Comparison of ENCODE assay signal across 8 mouse cellular contexts in the genomic region with DNA sequence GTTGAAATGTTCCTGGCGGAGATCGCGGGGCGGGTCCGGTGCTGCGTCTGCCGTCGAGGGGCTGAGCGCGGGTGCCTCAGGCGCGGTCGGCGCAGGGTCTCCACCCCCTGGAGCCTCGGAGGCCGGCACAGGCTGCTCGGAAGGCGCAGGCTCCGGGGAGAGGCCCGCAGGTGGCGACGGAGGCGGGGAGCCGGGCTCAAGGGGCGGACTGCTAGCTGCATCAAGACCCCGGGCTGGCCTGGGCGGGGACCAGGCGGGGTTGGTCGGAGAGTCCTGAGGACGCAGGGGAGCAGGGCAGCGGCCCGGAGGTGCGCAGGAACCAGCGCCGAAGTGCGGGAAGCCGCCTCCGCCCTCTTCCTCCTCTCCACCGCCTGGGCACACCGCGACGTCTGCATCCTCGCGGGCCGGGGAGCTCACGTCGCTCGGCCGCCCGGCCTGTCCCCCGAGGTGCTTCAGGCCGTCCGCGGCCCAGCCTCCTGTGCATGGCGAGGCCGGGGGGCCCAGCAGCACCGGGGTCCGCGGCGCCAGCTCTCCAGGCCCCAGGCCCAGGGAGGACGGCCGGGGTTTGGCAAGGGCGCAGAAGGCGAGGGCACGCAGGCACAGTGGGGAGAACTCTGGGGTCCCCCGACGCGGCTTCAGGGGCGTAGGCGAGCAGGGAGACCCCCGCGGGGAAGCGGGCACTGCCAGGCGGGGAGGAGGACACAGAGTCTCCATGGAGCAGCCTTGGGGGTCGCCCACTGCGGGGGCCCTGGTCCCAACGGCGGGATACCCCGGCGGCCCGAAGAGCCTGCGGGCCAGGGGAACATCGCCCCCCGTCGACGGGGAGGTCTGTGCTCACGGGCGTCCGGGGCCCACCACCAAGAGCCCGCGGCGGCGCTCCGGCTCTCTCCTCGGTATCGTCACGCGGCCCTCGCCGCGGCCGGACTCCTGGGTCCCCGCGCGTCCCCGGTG. TPM values are rescaled to one million over a fixed set of nuclear protein-coding genes. Genes with fewer than 3 reads are reported as not detected.
A peak's percentile ranks its signal among the peaks of the same experiment; 100 is the strongest.
DNase-seq lines count a peak whose midpoint lies in the region; ATAC-seq and TF ChIP-seq lines count a peak whose summit lies in the region.
"Had no signal": no experiment of that assay in that cellular context is flagged by ENCODE, and none has a peak within 500 bp of the region (broad histone marks: within the 10 kb centered on the region; RNA-seq: fewer than 3 reads in every experiment).

No protein-coding gene starts in this region.

- peak overlapping the region; percentile 75 for H3K4me2 ChIP-seq in neural tube, embryonic 14.5 days (ENCODE audit: low read depth, low read length)

- TF ChIP-seq CTCF in liver, adult 2 months (IDR thresholded peaks at IDR 0.05; ENCODE audit: low read depth, low read length) = no peak

- H3K27me3 ChIP-seq in liver, adult 2 months (ENCODE audit: control insufficient read depth, insufficient read depth, low read length) = peaks cover 21% of the 10 kb centered on the region
- peaks cover 51% of the 10 kb centered on the region for H3K27me3 ChIP-seq in neural tube, embryonic 14.5 days (ENCODE audit: control insufficient read depth, insufficient read depth, low read length)

- H3K79me2 ChIP-seq in liver, adult 2 months (ENCODE audit: control insufficient read depth, insufficient read depth, low read length) = no peaks in the 10 kb centered on the region

- H3K36me3 ChIP-seq in liver, adult 2 months (ENCODE audit: control insufficient read depth, insufficient read depth, low read length) = no peaks in the 10 kb centered on the region
- H3K36me3 ChIP-seq in neural tube, embryonic 14.5 days (ENCODE audit: control insufficient read depth, insufficient read depth, low read length) = no peaks in the 10 kb centered on the region

- 2% methylated on average over 97 of the region's 106 CpGs for WGBS in liver, adult 2 months
- WGBS in neural tube, embryonic 14.5 days = under 1% methylated on average over 62 of the region's 106 CpGs

- intact Hi-C loops in heart, postnatal 14 days (cut with DNase I) = no loop called here

- peak overlapping the region; percentile 83 for H3K9ac ChIP-seq in liver, adult 2 months (ENCODE audit: low read depth, low read length)
- H3K9ac ChIP-seq in neural tube, embryonic 14.5 days (replicated peaks; ENCODE audit: low read depth, low read length) = peak overlapping the region; percentile 74

- no peak for TF ChIP-seq POLR2A in liver, adult 2 months (IDR thresholded peaks at IDR 0.05; ENCODE audit: extremely low read depth, insufficient read depth, low read length)

- no peak overlapping the region for H3K27ac ChIP-seq in liver, adult 2 months (replicated peaks; ENCODE audit: insufficient read depth, low read depth, low read length)
- no peak overlapping the region for H3K27ac ChIP-seq in neural tube, embryonic 14.5 days (ENCODE audit: low read depth, low read length)

- no peaks in the 10 kb centered on the region for H3K9me3 ChIP-seq in neural tube, embryonic 14.5 days (ENCODE audit: control insufficient read depth, low read length)

- peak; percentile 20 to 25 for DNase-seq in spleen, postnatal 10 days (ENCODE audit: low spot score in 2 of 2)
- no peak for DNase-seq in spleen, adult 12 weeks (ENCODE audit: low spot score)
- peak; percentile 68 for DNase-seq in embryo, embryonic 11 days
- DNase-seq in heart, postnatal 14 days = peak; percentile 38 to 41
- no peak for DNase-seq in liver, adult 2 months (ENCODE audit: extremely low read depth, low read depth, low spot score)

- H3K4me1 ChIP-seq in liver, adult 2 months (ENCODE audit: control insufficient read depth, insufficient read depth, low read length) = no peaks in the 10 kb centered on the region
- peaks cover 20% of the 10 kb centered on the region for H3K4me1 ChIP-seq in neural tube, embryonic 14.5 days (ENCODE audit: control insufficient read depth, insufficient read depth, low read length)

- H3K4me3 ChIP-seq in liver, adult 2 months (ENCODE audit: insufficient read depth, low read depth, low read length) = peak overlapping the region; percentile 69
- peak overlapping the region; percentile 63 for H3K4me3 ChIP-seq in neural tube, embryonic 14.5 days (ENCODE audit: low read depth, low read length)

- peak; percentile 52 for ATAC-seq in neural tube, embryonic 14.5 days (ENCODE audit: low read depth)
- ATAC-seq in inflammation-experienced regulatory T-cells, adult 6 months = no peak

RNA-seq across cellular contexts. Expression of gene Epop, which starts 0.7 kb away (rescaled TPM):
- 1 to 10 TPM in 1 of 2 experiments, under 1 TPM in 1; 0.93 to 1.2 TPM for total RNA-seq in heart, postnatal 14 days (2021)
- total RNA-seq in liver, adult 2 months (2014; rRNA removed) = 0.37 and 0.67 TPM in 2 replicates
- polyA plus RNA-seq in liver, adult 2 months (2012; rRNA removed) = 2.5 and 3.5 TPM in 2 replicates
- polyA plus RNA-seq in neural tube, embryonic 14.5 days (2014; fragmentation: Nextera tagmentation; extraction: Ambion mirVana) = 1.5 and 2.4 TPM in 2 replicates
- under 1 TPM; 0.24 to 0.48 (median 0.45) TPM for polyA plus RNA-seq in inflammation-experienced regulatory T-cells, adult 6 months (2017; shearing (Covaris generic))

RNA-seq across cellular contexts. Expression of gene Mllt6, which starts 34.4 kb away (rescaled TPM):
- 10 to 100 TPM; 58.1 to 61.7 TPM for total RNA-seq in heart, postnatal 14 days (2021)
- 3.8 and 6.0 TPM in 2 replicates for total RNA-seq in liver, adult 2 months (2014; rRNA removed)
- 8.9 and 11.2 TPM in 2 replicates for polyA plus RNA-seq in liver, adult 2 months (2012; rRNA removed)
- polyA plus RNA-seq in neural tube, embryonic 14.5 days (2014; fragmentation: Nextera tagmentation; extraction: Ambion mirVana) = 4.7 and 5.1 TPM in 2 replicates
- 10 to 100 TPM; 13.4 to 17.0 (median 14.6) TPM for polyA plus RNA-seq in inflammation-experienced regulatory T-cells, adult 6 months (2017; shearing (Covaris generic))

RNA-seq across cellular contexts. Expression of gene Srcin1, which starts 52.9 kb away (rescaled TPM):
- under 1 TPM; 0.29 to 0.34 TPM for total RNA-seq in heart, postnatal 14 days (2021)
- total RNA-seq in liver, adult 2 months (2014; rRNA removed) = under 0.01 and 0.20 TPM in 2 replicates
- polyA plus RNA-seq in liver, adult 2 months (2012; rRNA removed) = 0.06 and 0.12 TPM in 2 replicates
- 7.6 and 8.1 TPM in 2 replicates for polyA plus RNA-seq in neural tube, embryonic 14.5 days (2014; fragmentation: Nextera tagmentation; extraction: Ambion mirVana)
- not detected for polyA plus RNA-seq in inflammation-experienced regulatory T-cells, adult 6 months (2017; shearing (Covaris generic))
- total RNA-seq: common myeloid progenitor, adult 5-6 weeks had no signal

RNA-seq across cellular contexts. Expression of gene Cisd3, which starts 56.8 kb away (rescaled TPM):
- total RNA-seq in heart, postnatal 14 days (2021) = 100 to 1,000 TPM; 146 to 147 TPM
- total RNA-seq in liver, adult 2 months (2014; rRNA removed) = 35.7 and 41.0 TPM in 2 replicates
- 73.6 and 94.5 TPM in 2 replicates for polyA plus RNA-seq in liver, adult 2 months (2012; rRNA removed)
- 28.3 and 38.1 TPM in 2 replicates for polyA plus RNA-seq in neural tube, embryonic 14.5 days (2014; fragmentation: Nextera tagmentation; extraction: Ambion mirVana)
- 100 to 1,000 TPM in 1 of 3 experiments, 10 to 100 TPM in 2; 69.0 to 129 (median 86.9) TPM for polyA plus RNA-seq in inflammation-experienced regulatory T-cells, adult 6 months (2017; shearing (Covaris generic))

Comparison
In these comparisons a context has a peak if more than half of its experiments do, and no peak if none do; other contexts are left out.
1. DNase-seq: peak in spleen, postnatal 10 days (2 of 2), embryo, embryonic 11 days (single experiment) and heart, postnatal 14 days (2 of 2); none in spleen, adult 12 weeks (single experiment) and liver, adult 2 months (single experiment).